Mouse (Mus musculus) heart, postnatal 0 days (tissue): ENCODE measurements around the gene Ndufs4.

ENCODE experiments used
- CTCF ChIP-seq: IDR thresholded peaks from 2 replicates; pipeline ENCODE4 v1.5.1; 2016; ENCODE audit warnings: antibody characterized with exemption, control low read depth, low read depth
- EP300 ChIP-seq: IDR thresholded peaks from 2 replicates; pipeline ENCODE4 v1.6.1; 2016; ENCODE audit warnings: antibody characterized with exemption, low read depth

- TF ChIP-seq CTCF, result no peak
- TF ChIP-seq EP300, result no peak
Measured at GRCm38 (mm10) chr13:114432491-114432890, 44.4 kb upstream of the Ndufs4 start.
